Mouse (Mus musculus): ENCODE data around the gene Rapgef3. TPM values are rescaled to one million over a fixed set of nuclear protein-coding genes. Genes with fewer than 3 reads are reported as not detected.

The Rapgef3 gene
- polyA plus RNA-seq, 1 experiment from 2014 or later = 6.1 TPM

GRCm38 (mm10) chr15:97762733-97763132 lies 5.0 kb downstream of the Rapgef3 start:
- Histone ChIP-seq H3K4me1 (ENCODE audit: control insufficient read depth, insufficient read depth, low read length) (peaks cover 19% of the 10 kb centered on the region), H3K4me3 (ENCODE audit: low read depth, low read length) (no peak overlapping the region), H3K27me3 (ENCODE audit: control insufficient read depth, insufficient read depth, low read length) (no peaks in the 10 kb centered on the region), H3K9ac (replicated peaks; ENCODE audit: low read depth, low read length) (no peak overlapping the region), H3K36me3 (ENCODE audit: control insufficient read depth, insufficient read depth, low read length) (0 out of 2 replicates have a peak, but pooled peaks cover 4% of the 10 kb centered on the region), H3K9me3 (ENCODE audit: control insufficient read depth, low read depth, low read length) (no peaks in the 10 kb centered on the region), H3K27ac (ENCODE audit: low read length) (no peak overlapping the region), H3K4me2 (replicated peaks; ENCODE audit: low read depth, low read length) (no peak overlapping the region)
- 58% methylated on average over 9 of the region's 9 CpGs for WGBS
- ATAC-seq (ENCODE audit: insufficient number of reproducible peaks, insufficient read depth, low FRiP score, low read depth) = no peak

GRCm38 (mm10) chr15:97761438-97761837 lies 6.3 kb downstream of the Rapgef3 start:
- peaks cover 9% of the 10 kb centered on the region; the same call in 1 of the 2 replicates for H3K4me1 ChIP-seq (ENCODE audit: control insufficient read depth, insufficient read depth, low read length)
- 0 out of 2 replicates have a peak, but pooled peaks cover 4% of the 10 kb centered on the region for H3K36me3 ChIP-seq (ENCODE audit: control insufficient read depth, insufficient read depth, low read length)
- H3K9ac ChIP-seq (replicated peaks; ENCODE audit: low read depth, low read length) = no peak overlapping the region
- no peaks in the 10 kb centered on the region for H3K9me3 ChIP-seq (ENCODE audit: control insufficient read depth, low read depth, low read length)
- 45% methylated on average over 13 of the region's 13 CpGs for WGBS
- no peak overlapping the region for H3K4me2 ChIP-seq (replicated peaks; ENCODE audit: low read depth, low read length)
- ATAC-seq (ENCODE audit: insufficient number of reproducible peaks, insufficient read depth, low FRiP score, low read depth) = peak; percentile 42
- H3K27me3 ChIP-seq (ENCODE audit: control insufficient read depth, insufficient read depth, low read length) = no peaks in the 10 kb centered on the region
- peak overlapping the region; percentile 3; the same call in 1 of the 2 replicates for H3K27ac ChIP-seq (ENCODE audit: low read length)
- no peak overlapping the region for H3K4me3 ChIP-seq (ENCODE audit: low read depth, low read length)

- Histone ChIP-seq H3K36me3 (ENCODE audit: control insufficient read depth, insufficient read depth, low read length) (0 out of 2 replicates have a peak, but pooled peaks cover 4% of the 10 kb centered on the region), H3K27ac (ENCODE audit: low read length) (no peak overlapping the region), H3K4me3 (ENCODE audit: low read depth, low read length) (no peak overlapping the region), H3K9me3 (ENCODE audit: control insufficient read depth, low read depth, low read length) (no peaks in the 10 kb centered on the region), H3K4me1 (ENCODE audit: control insufficient read depth, insufficient read depth, low read length) (peaks cover 5% of the 10 kb centered on the region; the same call in 1 of the 2 replicates), H3K9ac (replicated peaks; ENCODE audit: low read depth, low read length) (no peak overlapping the region), H3K4me2 (replicated peaks; ENCODE audit: low read depth, low read length) (no peak overlapping the region), H3K27me3 (ENCODE audit: control insufficient read depth, insufficient read depth, low read length) (no peaks in the 10 kb centered on the region)
- 72% methylated on average over 5 of the region's 5 CpGs for WGBS
- no peak for ATAC-seq (ENCODE audit: insufficient number of reproducible peaks, insufficient read depth, low FRiP score, low read depth)
These were observed 6.8 kb downstream of the Rapgef3 start for GRCm38 (mm10) chr15:97760952-97761351.

DNA sequence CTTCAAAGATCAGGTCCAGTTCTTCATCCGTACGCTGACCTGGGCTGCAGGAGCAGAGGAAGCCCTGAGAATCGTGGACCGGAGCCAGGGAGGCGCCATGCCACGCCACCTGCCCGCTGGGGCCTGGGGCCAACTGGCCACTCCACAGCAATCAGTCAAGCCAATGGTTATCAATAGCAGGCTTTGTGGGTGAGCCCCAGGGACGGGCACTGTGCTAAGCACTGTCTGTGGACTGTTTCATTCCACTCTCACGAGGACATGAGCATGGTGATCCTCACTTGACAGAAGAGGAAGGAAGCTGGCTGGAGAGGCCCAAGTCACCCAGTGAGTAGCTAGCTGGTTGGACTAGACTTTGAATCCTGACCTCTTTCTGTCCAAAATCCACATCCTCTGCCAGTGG lies 7.8 kb downstream of the Rapgef3 start:
- no peaks in the 10 kb centered on the region for H3K9me3 ChIP-seq (ENCODE audit: control insufficient read depth, low read depth, low read length)
- peaks cover 5% of the 10 kb centered on the region; the same call in 1 of the 2 replicates for H3K4me1 ChIP-seq (ENCODE audit: control insufficient read depth, insufficient read depth, low read length)
- H3K27ac ChIP-seq (ENCODE audit: low read length) = no peak overlapping the region
- no peak overlapping the region for H3K4me2 ChIP-seq (replicated peaks; ENCODE audit: low read depth, low read length)
- H3K36me3 ChIP-seq (ENCODE audit: control insufficient read depth, insufficient read depth, low read length) = 0 out of 2 replicates have a peak, but pooled peaks cover 4% of the 10 kb centered on the region
- H3K9ac ChIP-seq (replicated peaks; ENCODE audit: low read depth, low read length) = no peak overlapping the region
- WGBS = 85% methylated on average over 9 of the region's 9 CpGs
- H3K27me3 ChIP-seq (ENCODE audit: control insufficient read depth, insufficient read depth, low read length) = no peaks in the 10 kb centered on the region
- ATAC-seq (ENCODE audit: insufficient number of reproducible peaks, insufficient read depth, low FRiP score, low read depth) = no peak
- no peak overlapping the region for H3K4me3 ChIP-seq (ENCODE audit: low read depth, low read length)

DNA sequence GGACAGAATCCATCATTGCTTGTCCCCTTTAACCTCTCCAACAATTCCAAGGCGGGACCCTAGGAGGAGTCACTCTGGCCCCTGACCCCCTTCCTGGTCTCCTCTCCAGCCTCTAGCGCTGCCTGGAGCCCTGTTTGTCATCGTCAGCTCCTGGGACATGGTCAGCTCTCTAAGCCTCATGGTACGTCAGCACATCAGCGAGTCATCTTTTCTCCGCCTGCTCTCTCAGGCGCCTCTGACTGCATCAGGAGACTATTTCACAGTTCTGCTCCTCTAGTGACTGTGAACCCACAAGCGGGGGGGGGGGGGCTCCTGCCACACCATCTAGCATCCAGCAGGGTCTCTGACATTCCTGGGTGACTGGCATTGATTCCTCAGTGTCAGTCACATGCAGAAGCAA lies 12.4 kb downstream of the Rapgef3 start:
- 40% methylated on average over 8 of the region's 8 CpGs for WGBS
- H3K4me3 ChIP-seq (ENCODE audit: low read depth, low read length) = no peak overlapping the region
- peaks cover 18% of the 10 kb centered on the region; the same call in 1 of the 2 replicates for H3K4me1 ChIP-seq (ENCODE audit: control insufficient read depth, insufficient read depth, low read length)
- ATAC-seq (ENCODE audit: insufficient number of reproducible peaks, insufficient read depth, low FRiP score, low read depth) = no peak
- no peak overlapping the region for H3K27ac ChIP-seq (ENCODE audit: low read length)
- H3K9ac ChIP-seq (replicated peaks; ENCODE audit: low read depth, low read length) = no peak overlapping the region
- H3K27me3 ChIP-seq (ENCODE audit: control insufficient read depth, insufficient read depth, low read length) = no peaks in the 10 kb centered on the region
- no peak overlapping the region for H3K4me2 ChIP-seq (replicated peaks; ENCODE audit: low read depth, low read length)
- 0 out of 2 replicates have a peak, but pooled peaks cover 2% of the 10 kb centered on the region for H3K36me3 ChIP-seq (ENCODE audit: control insufficient read depth, insufficient read depth, low read length)
- H3K9me3 ChIP-seq (ENCODE audit: control insufficient read depth, low read depth, low read length) = no peaks in the 10 kb centered on the region

DNA sequence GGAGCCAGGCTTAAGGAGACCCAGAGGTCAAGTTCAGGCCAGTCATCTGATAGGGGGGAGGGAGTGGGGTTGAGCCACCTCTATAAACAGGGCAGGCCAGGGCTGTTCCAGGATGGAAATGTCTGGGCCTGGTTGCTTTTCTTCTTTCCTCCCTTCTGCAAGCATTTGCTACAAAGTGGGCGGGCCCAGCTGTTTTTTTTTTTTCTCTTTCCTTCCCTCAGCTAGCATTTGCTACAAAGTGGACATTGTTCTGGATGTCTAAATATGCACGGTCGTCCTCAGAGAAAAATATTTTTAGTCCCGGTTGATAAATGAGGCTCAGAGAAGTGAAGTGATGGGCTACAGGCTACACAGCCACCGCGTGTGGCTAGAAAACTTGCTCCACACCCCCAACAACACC lies 13.3 kb downstream of the Rapgef3 start:
- H3K36me3 ChIP-seq (ENCODE audit: control insufficient read depth, insufficient read depth, low read length) = no peaks in the 10 kb centered on the region
- WGBS = 29% methylated on average over 6 of the region's 6 CpGs
- H3K9ac ChIP-seq (replicated peaks; ENCODE audit: low read depth, low read length) = no peak overlapping the region
- H3K27ac ChIP-seq (ENCODE audit: low read length) = no peak overlapping the region
- no peaks in the 10 kb centered on the region for H3K9me3 ChIP-seq (ENCODE audit: control insufficient read depth, low read depth, low read length)
- no peaks in the 10 kb centered on the region for H3K27me3 ChIP-seq (ENCODE audit: control insufficient read depth, insufficient read depth, low read length)
- H3K4me3 ChIP-seq (ENCODE audit: low read depth, low read length) = no peak overlapping the region
- no peak overlapping the region for H3K4me2 ChIP-seq (replicated peaks; ENCODE audit: low read depth, low read length)
- peaks cover 20% of the 10 kb centered on the region; the same call in 1 of the 2 replicates for H3K4me1 ChIP-seq (ENCODE audit: control insufficient read depth, insufficient read depth, low read length)
- no peak for ATAC-seq (ENCODE audit: insufficient number of reproducible peaks, insufficient read depth, low FRiP score, low read depth)

DNA sequence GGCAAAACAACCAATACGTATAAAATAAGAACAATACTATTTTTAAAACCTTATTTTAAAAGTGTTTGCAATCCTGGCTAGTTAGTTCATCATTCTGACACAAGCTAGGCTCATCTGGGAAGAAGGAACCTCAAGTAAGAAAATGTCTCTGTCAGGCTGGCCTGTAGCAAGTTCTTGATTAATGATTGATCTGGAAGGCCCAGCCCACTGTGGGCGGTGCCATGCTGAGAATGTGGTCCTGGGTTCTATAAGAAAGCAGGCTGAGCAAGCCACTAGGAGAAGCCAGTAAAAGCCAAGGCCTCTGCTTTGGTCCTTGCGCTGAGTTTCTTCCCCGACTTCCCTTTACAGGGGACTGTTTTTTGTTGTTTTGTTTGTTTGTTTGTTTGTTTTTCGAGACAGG lies 15.3 kb downstream of the Rapgef3 start:
- Histone ChIP-seq H3K27ac (ENCODE audit: low read length) (no peak overlapping the region), H3K4me3 (ENCODE audit: low read depth, low read length) (no peak overlapping the region), H3K27me3 (ENCODE audit: control insufficient read depth, insufficient read depth, low read length) (no peaks in the 10 kb centered on the region), H3K9me3 (ENCODE audit: control insufficient read depth, low read depth, low read length) (no peaks in the 10 kb centered on the region), H3K9ac (replicated peaks; ENCODE audit: low read depth, low read length) (no peak overlapping the region), H3K4me2 (replicated peaks; ENCODE audit: low read depth, low read length) (no peak overlapping the region), H3K36me3 (ENCODE audit: control insufficient read depth, insufficient read depth, low read length) (no peaks in the 10 kb centered on the region), H3K4me1 (ENCODE audit: control insufficient read depth, insufficient read depth, low read length) (peaks cover 20% of the 10 kb centered on the region; the same call in 1 of the 2 replicates)
- ATAC-seq (ENCODE audit: insufficient number of reproducible peaks, insufficient read depth, low FRiP score, low read depth) = no peak
- WGBS = 90% methylated on average over 5 of the region's 5 CpGs

GRCm38 (mm10) chr15:97751676-97752075 lies 16.1 kb downstream of the Rapgef3 start:
- H3K9ac ChIP-seq (replicated peaks; ENCODE audit: low read depth, low read length) = no peak overlapping the region
- 84% methylated on average over 2 of the region's 2 CpGs for WGBS
- H3K36me3 ChIP-seq (ENCODE audit: control insufficient read depth, insufficient read depth, low read length) = no peaks in the 10 kb centered on the region
- H3K4me1 ChIP-seq (ENCODE audit: control insufficient read depth, insufficient read depth, low read length) = peaks cover 20% of the 10 kb centered on the region; the same call in 1 of the 2 replicates
- no peak overlapping the region for H3K27ac ChIP-seq (ENCODE audit: low read length)
- no peaks in the 10 kb centered on the region for H3K9me3 ChIP-seq (ENCODE audit: control insufficient read depth, low read depth, low read length)
- H3K27me3 ChIP-seq (ENCODE audit: control insufficient read depth, insufficient read depth, low read length) = no peaks in the 10 kb centered on the region
- no peak overlapping the region for H3K4me3 ChIP-seq (ENCODE audit: low read depth, low read length)
- no peak overlapping the region for H3K4me2 ChIP-seq (replicated peaks; ENCODE audit: low read depth, low read length)
- no peak for ATAC-seq (ENCODE audit: insufficient number of reproducible peaks, insufficient read depth, low FRiP score, low read depth)

DNA sequence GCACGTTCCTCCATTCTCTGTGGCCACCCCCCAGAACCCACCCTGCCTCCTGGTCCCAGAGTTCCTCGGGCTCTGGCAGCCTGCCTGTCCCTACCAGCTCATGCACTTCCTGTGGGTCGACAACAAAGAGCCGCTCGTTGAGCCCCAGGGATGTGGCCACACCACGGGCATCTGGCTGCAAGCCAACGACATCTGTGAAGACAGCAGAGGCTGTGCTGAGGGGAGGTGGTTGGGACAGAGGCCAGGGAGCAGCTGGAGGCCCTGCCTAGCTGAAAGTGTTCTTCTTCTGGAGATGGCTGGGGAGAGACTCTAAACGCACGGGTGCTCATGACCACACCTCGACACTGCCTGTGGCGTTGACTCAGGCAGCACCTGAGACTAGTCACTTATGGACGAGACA lies 17.1 kb downstream of the Rapgef3 start:
- Histone ChIP-seq H3K36me3 (ENCODE audit: control insufficient read depth, insufficient read depth, low read length) (no peaks in the 10 kb centered on the region), H3K4me3 (ENCODE audit: low read depth, low read length) (no peak overlapping the region), H3K4me1 (ENCODE audit: control insufficient read depth, insufficient read depth, low read length) (peaks cover 20% of the 10 kb centered on the region), H3K27me3 (ENCODE audit: control insufficient read depth, insufficient read depth, low read length) (no peaks in the 10 kb centered on the region), H3K27ac (ENCODE audit: low read length) (peak overlapping the region; percentile 22; the same call in 1 of the 2 replicates), H3K9ac (replicated peaks; ENCODE audit: low read depth, low read length) (no peak overlapping the region), H3K4me2 (replicated peaks; ENCODE audit: low read depth, low read length) (no peak overlapping the region), H3K9me3 (ENCODE audit: control insufficient read depth, low read depth, low read length) (no peaks in the 10 kb centered on the region)
- no peak; the same call in 1 of the 2 replicates for ATAC-seq (ENCODE audit: insufficient number of reproducible peaks, insufficient read depth, low FRiP score, low read depth)
- WGBS = 24% methylated on average over 12 of the region's 12 CpGs

Measured in stomach, embryonic 14.5 days (tissue).